Mouse (Mus musculus) G1E (cell line): ENCODE results near the gene Gsdma. TPM values are rescaled to one million over a fixed set of nuclear protein-coding genes. Genes with fewer than 3 reads are reported as not detected.

Source experiments
- ATAC-seq: 2 replicates; pipeline ENCODE4 v1.8.0; 2016; ENCODE audit warnings: mild to moderate bottlenecking; ENCODE audit not compliant: insufficient number of reproducible peaks, poor library complexity, low FRiP score, severe bottlenecking; ENCODE audit errors: extremely low read depth
- DNase-seq: peaks from one replicate; pipeline ENCODE4 v3.0.0; 2012; ENCODE audit warnings: low spot score
- H3K27me3 ChIP-seq: 2 replicates; pipeline ENCODE4 v1.6.1; 2012; ENCODE audit warnings: mild to moderate bottlenecking, low read length, inconsistent platforms; ENCODE audit not compliant: insufficient read depth
- H3K36me3 ChIP-seq: replicated peaks from 2 replicates; pipeline ENCODE3; 2012; ENCODE audit warnings: mild to moderate bottlenecking, inconsistent platforms
- H3K4me1 ChIP-seq: 2 replicates; pipeline ENCODE4 v1.6.1; 2012; ENCODE audit warnings: low read depth, low read length, inconsistent platforms, mixed read lengths; ENCODE audit not compliant: insufficient read depth
- H3K4me3 ChIP-seq: 2 replicates; pipeline ENCODE4 v1.5.1; 2012; ENCODE audit warnings: low read depth, mild to moderate bottlenecking, inconsistent platforms, low read length, moderate library complexity, mixed read lengths
- H3K9me3 ChIP-seq: replicated peaks from 2 replicates; pipeline ENCODE4 v1.6.1; 2012; ENCODE audit warnings: inconsistent platforms
- CTCF ChIP-seq: IDR thresholded peaks from 2 replicates; pipeline ENCODE4 v1.5.1; 2012; ENCODE audit warnings: low read depth, low read length, inconsistent platforms, mixed read lengths
- GATA1 ChIP-seq: IDR thresholded peaks from 2 replicates; pipeline ENCODE4 v1.6.1; 2012; ENCODE audit warnings: borderline replicate concordance, low read length, inconsistent platforms, mixed read lengths
- GATA2 ChIP-seq: IDR thresholded peaks from 2 replicates; pipeline ENCODE4 v1.6.1; 2012; ENCODE audit warnings: low read depth, low read length, inconsistent platforms, borderline replicate concordance
- POLR2AphosphoS5 ChIP-seq: IDR thresholded peaks from 2 replicates; pipeline ENCODE4 v1.6.1; 2012; ENCODE audit warnings: low read depth, low read length, inconsistent platforms; ENCODE audit not compliant: insufficient replicate concordance
- TAL1 ChIP-seq: conservative IDR thresholded peaks from 2 replicates; pipeline ENCODE4 v1.6.1; 2012; ENCODE audit warnings: low read depth, low read length, inconsistent platforms, mixed read lengths
- polyA plus RNA-seq: library from polyadenylated mRNA; stranded (reverse); fragments of >175 nt; gene quantifications from 2 replicates; pipeline ENCODE4 v1.2.3, GENCODE M21; 2012
- total RNA-seq, 2 experiments: library from RNA; stranded (forward) in 1 of 2; stranded (reverse) in 1 of 2; fragments of 200-1000 nt in 1 of 2; fragments of >200 nt in 1 of 2; fragmentation: Nextera tagmentation in 1 of 2; gene quantifications; 2 replicates each; pipeline ENCODE4 v1.2.3; 2014 to 2017

Gsdma gene
- total and polyA plus RNA-seq, 3 experiments, result 0.03 TPM; not detected in 2

DNA sequence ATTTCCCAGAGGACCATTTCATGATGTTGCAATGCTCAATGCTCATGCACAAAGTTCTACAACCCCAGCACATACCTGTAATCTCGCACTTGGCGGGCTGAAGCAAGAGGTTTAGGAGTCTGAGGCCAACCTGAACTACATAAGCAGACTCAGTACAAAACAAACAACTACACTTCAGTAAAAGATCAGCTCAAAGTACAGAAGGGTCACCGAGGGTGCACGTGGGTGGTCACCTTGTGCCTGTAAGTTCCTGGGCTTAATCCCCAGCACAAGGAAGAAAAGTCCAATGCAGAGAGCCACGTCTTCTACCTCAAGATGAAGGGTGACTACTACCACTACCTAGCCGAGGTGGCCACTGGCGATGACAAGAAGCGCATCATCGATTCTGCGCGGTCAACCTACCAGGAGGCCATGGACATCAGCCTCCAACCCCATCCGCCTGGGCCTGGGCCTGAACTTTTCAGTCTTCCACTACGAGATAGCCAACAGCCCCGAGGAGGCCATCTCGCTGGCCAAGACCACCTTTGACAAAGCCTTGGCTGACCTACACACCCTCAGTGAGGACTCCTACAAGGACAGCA is 61.9 kb downstream of the Gsdma start:
- no peak for DNase-seq
- TF ChIP-seq GATA1, result no peak
- no peak for TF ChIP-seq CTCF
- no peak for TF ChIP-seq GATA2
- no peak for TF ChIP-seq TAL1
- no peak for TF ChIP-seq POLR2AphosphoS5
- Histone ChIP-seq H3K4me3 (no peak overlapping the region), H3K4me1 (peaks cover 38% of the 10 kb centered on the region), H3K9me3 (no peaks in the 10 kb centered on the region), H3K27me3 (peaks cover under 1% of the 10 kb centered on the region; the same call in 1 of the 2 replicates), H3K36me3 (peaks cover 69% of the 10 kb centered on the region)
- no peak for ATAC-seq

Other genes starting within 250 kb of the Gsdma start
- gene Mien1, start 225.4 kb upstream of the Gsdma start, total RNA-seq (2014; fragmentation: Nextera tagmentation), result 19.6 and 27.2 TPM in 2 replicates
- 63.9 and 75.0 TPM in 2 replicates for gene Mien1, start 225.4 kb upstream of the Gsdma start, total RNA-seq (2017)
- gene Mien1, start 225.4 kb upstream of the Gsdma start, polyA plus RNA-seq, result 44.3 and 45.5 TPM in 2 replicates
- 1.4 TPM in 1 of 2 replicates, not detected in the other for gene Grb7, start 218.0 kb upstream of the Gsdma start, total RNA-seq (2014; fragmentation: Nextera tagmentation)
- not detected in 2 replicates for gene Grb7, start 218.0 kb upstream of the Gsdma start, total RNA-seq (2017)
- 0.06 TPM in 1 of 2 replicates, not detected in the other for gene Grb7, start 218.0 kb upstream of the Gsdma start, polyA plus RNA-seq
- not detected in 2 replicates for gene Ikzf3, start 118.3 kb upstream of the Gsdma start, total RNA-seq (2014; fragmentation: Nextera tagmentation)
- gene Ikzf3, start 118.3 kb upstream of the Gsdma start, total RNA-seq (2017), result 0.23 and 0.71 TPM in 2 replicates
- gene Ikzf3, start 118.3 kb upstream of the Gsdma start, polyA plus RNA-seq, result 0.01 TPM in 1 of 2 replicates, not detected in the other
- 2.5 and 4.8 TPM in 2 replicates for gene Zpbp2, start 113.3 kb upstream of the Gsdma start, total RNA-seq (2014; fragmentation: Nextera tagmentation)
- gene Zpbp2, start 113.3 kb upstream of the Gsdma start, total RNA-seq (2017), result 3.3 and 4.6 TPM in 2 replicates
- 0.36 and 0.43 TPM in 2 replicates for gene Zpbp2, start 113.3 kb upstream of the Gsdma start, polyA plus RNA-seq
- 11.0 and 22.0 TPM in 2 replicates for gene Ormdl3, start 77.0 kb upstream of the Gsdma start, total RNA-seq (2014; fragmentation: Nextera tagmentation)
- gene Ormdl3, start 77.0 kb upstream of the Gsdma start, total RNA-seq (2017), result 55.0 and 57.0 TPM in 2 replicates
- gene Ormdl3, start 77.0 kb upstream of the Gsdma start, polyA plus RNA-seq, result 37.8 and 43.2 TPM in 2 replicates
- not detected in 2 replicates for gene Lrrc3c, start 66.1 kb upstream of the Gsdma start, total RNA-seq (2014; fragmentation: Nextera tagmentation)
- not detected in 2 replicates for gene Lrrc3c, start 66.1 kb upstream of the Gsdma start, total RNA-seq (2017)
- not detected in 2 replicates for gene Lrrc3c, start 66.1 kb upstream of the Gsdma start, polyA plus RNA-seq
- 1.3 TPM in 1 of 2 replicates, not detected in the other for gene Gm12355, start 38.7 kb upstream of the Gsdma start, total RNA-seq (2014; fragmentation: Nextera tagmentation)
- 1.7 and 3.4 TPM in 2 replicates for gene Gm12355, start 38.7 kb upstream of the Gsdma start, total RNA-seq (2017)
- gene Gm12355, start 38.7 kb upstream of the Gsdma start, polyA plus RNA-seq, result not detected in 2 replicates
- gene Gsdma3, start 38.0 kb upstream of the Gsdma start, total RNA-seq (2014; fragmentation: Nextera tagmentation), result not detected in 2 replicates
- gene Gsdma3, start 38.0 kb upstream of the Gsdma start, total RNA-seq (2017), result 0.12 TPM in 1 of 2 replicates, not detected in the other
- gene Gsdma3, start 38.0 kb upstream of the Gsdma start, polyA plus RNA-seq, result not detected in 2 replicates
- gene Gsdma2, start 17.6 kb upstream of the Gsdma start, total RNA-seq (2014; fragmentation: Nextera tagmentation), result not detected in 2 replicates
- 0.23 and 0.27 TPM in 2 replicates for gene Gsdma2, start 17.6 kb upstream of the Gsdma start, total RNA-seq (2017)
- not detected in 2 replicates for gene Gsdma2, start 17.6 kb upstream of the Gsdma start, polyA plus RNA-seq
- 69.2 and 71.4 TPM in 2 replicates for gene Psmd3, start 18.2 kb downstream of the Gsdma start, total RNA-seq (2014; fragmentation: Nextera tagmentation)
- 75.6 and 76.1 TPM in 2 replicates for gene Psmd3, start 18.2 kb downstream of the Gsdma start, total RNA-seq (2017)
- gene Psmd3, start 18.2 kb downstream of the Gsdma start, polyA plus RNA-seq, result 204 and 206 TPM in 2 replicates
- gene Csf3, start 36.9 kb downstream of the Gsdma start, total RNA-seq (2014; fragmentation: Nextera tagmentation), result not detected in 2 replicates
- gene Csf3, start 36.9 kb downstream of the Gsdma start, total RNA-seq (2017), result 0.27 TPM in 1 of 2 replicates, not detected in the other
- not detected in 2 replicates for gene Csf3, start 36.9 kb downstream of the Gsdma start, polyA plus RNA-seq
- 55.8 and 95.6 TPM in 2 replicates for gene Med24, start 65.1 kb downstream of the Gsdma start, total RNA-seq (2014; fragmentation: Nextera tagmentation)
- gene Med24, start 65.1 kb downstream of the Gsdma start, total RNA-seq (2017), result 37.8 and 39.7 TPM in 2 replicates
- 83.8 and 109 TPM in 2 replicates for gene Med24, start 65.1 kb downstream of the Gsdma start, polyA plus RNA-seq
- 58.0 and 68.0 TPM in 2 replicates for gene Thra, start 76.3 kb downstream of the Gsdma start, total RNA-seq (2014; fragmentation: Nextera tagmentation)
- 20.1 and 20.3 TPM in 2 replicates for gene Thra, start 76.3 kb downstream of the Gsdma start, total RNA-seq (2017)
- 32.3 and 33.1 TPM in 2 replicates for gene Thra, start 76.3 kb downstream of the Gsdma start, polyA plus RNA-seq
- 0.75 and 3.1 TPM in 2 replicates for gene Nr1d1, start 111.0 kb downstream of the Gsdma start, total RNA-seq (2014; fragmentation: Nextera tagmentation)
- 0.93 TPM in 2 replicates for gene Nr1d1, start 111.0 kb downstream of the Gsdma start, total RNA-seq (2017)
- gene Nr1d1, start 111.0 kb downstream of the Gsdma start, polyA plus RNA-seq, result 2.3 TPM in 2 replicates
- gene Msl1, start 131.2 kb downstream of the Gsdma start, total RNA-seq (2014; fragmentation: Nextera tagmentation), result 38.0 and 52.2 TPM in 2 replicates
- 39.4 and 45.6 TPM in 2 replicates for gene Msl1, start 131.2 kb downstream of the Gsdma start, total RNA-seq (2017)
- gene Msl1, start 131.2 kb downstream of the Gsdma start, polyA plus RNA-seq, result 36.5 and 44.9 TPM in 2 replicates
- gene Casc3, start 140.6 kb downstream of the Gsdma start, total RNA-seq (2014; fragmentation: Nextera tagmentation), result 51.8 and 64.6 TPM in 2 replicates
- 13.9 and 17.8 TPM in 2 replicates for gene Casc3, start 140.6 kb downstream of the Gsdma start, total RNA-seq (2017)
- 37.4 and 42.7 TPM in 2 replicates for gene Casc3, start 140.6 kb downstream of the Gsdma start, polyA plus RNA-seq
- 0.34 TPM in 1 of 2 replicates, not detected in the other for gene Rapgefl1, start 172.4 kb downstream of the Gsdma start, total RNA-seq (2014; fragmentation: Nextera tagmentation)
- 0.12 and 0.27 TPM in 2 replicates for gene Rapgefl1, start 172.4 kb downstream of the Gsdma start, total RNA-seq (2017)
- 0.19 and 0.35 TPM in 2 replicates for gene Rapgefl1, start 172.4 kb downstream of the Gsdma start, polyA plus RNA-seq
- 25.4 and 29.9 TPM in 2 replicates for gene Wipf2, start 199.3 kb downstream of the Gsdma start, total RNA-seq (2014; fragmentation: Nextera tagmentation)
- gene Wipf2, start 199.3 kb downstream of the Gsdma start, total RNA-seq (2017), result 2.8 and 3.1 TPM in 2 replicates
- 21.5 and 23.9 TPM in 2 replicates for gene Wipf2, start 199.3 kb downstream of the Gsdma start, polyA plus RNA-seq
- 60.7 and 84.9 TPM in 2 replicates for gene Cdc6, start 243.4 kb downstream of the Gsdma start, total RNA-seq (2014; fragmentation: Nextera tagmentation)
- 52.7 and 63.4 TPM in 2 replicates for gene Cdc6, start 243.4 kb downstream of the Gsdma start, total RNA-seq (2017)
- gene Cdc6, start 243.4 kb downstream of the Gsdma start, polyA plus RNA-seq, result 3.4 and 4.1 TPM in 2 replicates